Mouse (Mus musculus) spleen, postnatal 14 days (tissue): Measurements from ENCODE around the gene Nf2.

Experiments
- DNase-seq, 2 experiments: peaks; one replicate each; pipeline ENCODE4 v3.0.0; 2021 to 2022; ENCODE audit warnings: low spot score in 2 of 2

Gene Nf2

DNA sequence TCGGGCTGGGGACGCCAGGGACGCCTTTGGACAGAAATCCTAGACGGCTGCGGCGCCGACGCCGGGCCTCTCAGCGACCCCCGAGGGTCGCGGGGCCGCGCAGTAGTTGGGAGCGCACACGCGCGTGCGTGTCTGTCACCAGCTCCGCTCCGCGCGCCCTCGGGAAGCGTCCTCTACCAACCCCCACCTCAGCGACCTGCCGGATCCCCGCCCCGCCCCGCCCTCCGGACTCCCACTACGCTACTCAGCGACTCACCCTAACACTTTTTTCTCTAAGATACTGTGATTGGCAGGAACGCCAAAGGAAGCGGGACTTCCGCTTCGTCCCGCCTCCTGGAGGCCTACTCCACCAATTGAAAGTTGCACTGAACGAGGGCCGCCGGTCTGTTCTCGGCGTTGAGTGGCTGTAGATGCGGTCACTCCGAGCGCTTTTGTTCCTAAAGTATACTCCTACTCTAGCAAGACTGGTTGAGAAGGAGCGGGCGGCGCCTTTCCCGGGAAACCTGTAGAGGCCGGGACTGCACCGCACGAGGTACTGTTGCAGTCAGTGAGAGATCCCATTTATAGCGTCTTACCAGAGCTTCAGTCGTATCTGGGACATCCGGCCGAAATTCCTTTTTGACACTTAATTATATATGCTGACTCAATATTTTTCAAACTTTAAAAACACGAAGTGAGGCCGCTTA is at the start of gene Nf2:
TSS of gene Nf2 (minus strand) at position 279 of the 686 bp plus-strand sequence.
- DNase-seq: peak; percentile 91

DNA sequence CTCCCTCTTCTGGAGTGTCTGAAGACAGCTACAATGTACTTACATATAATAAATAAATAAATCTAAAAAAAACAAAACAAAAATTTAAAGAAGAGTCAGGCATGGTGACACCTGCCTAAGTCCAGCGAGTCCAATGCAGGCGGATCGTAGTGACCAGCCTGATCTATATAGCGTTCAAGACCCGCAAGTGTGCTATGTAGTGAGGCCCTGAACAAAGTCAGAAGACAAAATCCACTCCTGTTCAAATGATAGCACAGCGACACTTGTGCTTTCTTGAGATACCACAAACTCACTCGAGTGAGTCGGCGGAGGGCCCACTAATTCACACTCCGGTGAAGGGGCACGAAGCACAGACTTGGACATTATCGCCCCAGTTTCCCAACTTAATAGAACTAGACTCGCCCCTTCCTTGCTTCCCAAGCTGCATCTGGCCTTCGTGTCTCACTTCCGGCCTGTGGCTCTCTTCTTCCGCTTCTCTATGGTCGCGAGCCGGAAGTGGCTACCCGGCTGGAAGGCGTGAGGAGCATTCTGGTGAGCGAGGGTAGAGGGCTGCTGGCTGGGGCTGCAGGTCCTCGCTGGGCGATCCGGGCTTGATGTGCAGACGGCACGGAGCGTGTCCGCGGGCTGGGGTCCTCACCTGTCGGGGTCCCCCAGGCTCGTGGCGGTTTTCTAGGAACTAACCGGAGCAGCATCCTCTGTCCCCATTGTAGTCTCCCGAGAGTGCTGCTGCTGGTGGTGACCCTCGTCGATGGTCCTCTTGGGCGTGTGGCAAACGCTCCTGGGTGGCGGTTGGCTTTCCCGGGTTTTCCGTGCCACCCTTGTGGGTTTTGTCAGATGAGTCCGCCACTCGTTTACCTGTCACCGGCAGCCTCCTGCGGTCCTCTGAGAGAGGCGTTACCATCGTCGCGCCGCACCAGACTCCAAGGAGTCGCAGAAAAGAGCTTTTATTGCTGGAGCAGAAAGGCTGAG is 45.8 kb upstream of the Nf2 start, which contains the start of gene Thoc5:
TSS of gene Thoc5 (plus strand) at position 473 of the 969 bp plus-strand sequence.
- DNase-seq: peak; percentile 49 to 71

DNA sequence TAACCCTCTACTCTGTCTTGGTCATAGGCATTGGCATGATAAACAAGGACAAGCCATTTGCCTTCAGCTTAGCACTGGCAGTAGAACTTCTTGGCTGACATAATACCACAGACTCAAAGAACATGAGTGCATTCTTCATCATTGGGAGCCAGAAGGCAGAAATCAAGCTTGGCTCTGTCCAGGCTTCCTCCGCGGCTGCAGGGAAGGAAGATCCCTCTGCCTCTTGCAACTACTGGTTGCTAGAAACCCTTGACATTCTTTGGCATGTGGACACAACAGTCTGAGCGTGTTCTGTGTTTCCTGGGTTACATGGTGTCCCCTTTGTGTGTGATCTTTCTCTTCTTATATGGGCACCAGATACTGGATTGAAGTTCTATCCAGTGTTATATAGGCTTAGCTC is 37.7 kb upstream of the Nf2 start:
- no peak for DNase-seq

DNA sequence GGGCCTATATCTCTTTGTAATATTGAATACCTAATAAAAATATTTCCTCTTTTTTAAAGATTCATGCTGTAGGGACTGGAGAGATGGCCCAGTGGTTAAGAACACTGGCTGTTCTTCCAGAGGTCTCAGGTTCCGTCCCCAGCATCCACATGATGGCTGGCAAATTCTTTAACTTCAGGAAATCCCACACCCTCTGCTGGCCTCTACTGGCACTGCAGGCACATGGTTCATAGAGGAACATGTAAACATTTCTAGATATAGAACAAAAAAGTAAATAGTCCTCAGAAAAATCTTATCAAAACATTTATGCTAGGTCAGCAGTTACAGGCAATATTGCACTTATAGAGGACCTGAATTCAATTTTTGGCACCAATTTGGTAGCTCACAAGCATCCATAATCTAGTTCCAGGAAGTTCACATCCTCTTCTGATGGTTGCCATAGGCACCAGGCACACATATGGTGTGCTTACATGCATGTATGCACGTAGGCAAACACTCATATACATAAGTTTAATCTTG is 36.1 kb upstream of the Nf2 start:
- peak; percentile 28 to 61 for DNase-seq

DNA sequence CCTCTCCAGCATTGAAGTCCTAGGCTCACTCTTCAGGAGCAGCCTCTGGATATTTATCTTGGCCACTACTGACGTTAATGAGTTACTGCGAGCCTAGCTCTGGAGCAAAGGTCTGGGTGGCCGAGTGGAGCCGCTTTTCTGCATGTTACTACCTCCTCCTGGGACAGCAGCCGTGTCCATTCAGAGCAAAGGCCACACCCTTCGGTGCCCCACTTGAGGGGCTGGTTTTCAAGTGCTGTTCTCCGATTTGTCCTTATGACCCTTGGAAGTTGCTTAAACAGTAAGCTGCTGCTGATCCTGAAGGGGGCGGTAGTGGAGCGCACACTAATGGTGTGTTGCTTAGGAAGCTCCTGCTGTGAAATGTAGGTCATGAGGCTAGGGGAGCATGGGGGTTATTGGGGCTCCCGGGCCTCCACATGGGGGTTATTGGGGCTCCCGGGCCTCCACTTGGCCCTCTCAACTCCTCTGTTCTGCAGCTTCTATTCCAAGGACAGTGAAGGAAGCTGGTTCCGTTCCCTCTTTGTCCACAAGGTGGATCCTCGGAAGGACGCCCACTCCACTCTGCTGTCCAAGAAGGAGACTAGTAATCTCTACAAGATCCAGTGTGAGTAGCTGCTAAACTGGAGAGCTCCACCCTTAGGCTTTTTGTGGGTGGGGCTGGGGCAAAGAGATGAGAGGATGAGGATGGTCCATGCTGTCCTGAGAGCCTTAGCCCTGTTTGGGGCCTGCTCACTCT is 33.7 kb upstream of the Nf2 start:
- DNase-seq: no peak

DNA sequence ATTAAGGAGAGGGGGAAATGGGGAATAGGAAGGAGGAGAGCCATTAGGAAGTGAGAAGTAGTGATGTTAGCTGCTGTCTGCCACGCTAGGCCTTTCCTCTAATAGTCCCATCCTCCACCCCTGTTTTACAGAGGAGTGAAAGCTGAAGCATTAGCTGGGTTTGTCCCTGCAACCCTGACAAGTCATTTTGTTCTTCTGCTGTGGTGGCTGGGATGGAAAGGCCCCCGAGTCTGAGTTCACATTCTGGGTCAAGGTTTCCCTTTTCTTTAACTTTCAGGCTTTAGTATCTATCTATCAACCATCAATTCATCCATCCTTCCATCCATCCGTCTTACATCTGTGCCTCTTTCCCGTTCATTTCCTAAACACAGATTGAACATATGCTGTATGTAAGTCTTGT is 31.8 kb upstream of the Nf2 start:
- DNase-seq: no peak

DNA sequence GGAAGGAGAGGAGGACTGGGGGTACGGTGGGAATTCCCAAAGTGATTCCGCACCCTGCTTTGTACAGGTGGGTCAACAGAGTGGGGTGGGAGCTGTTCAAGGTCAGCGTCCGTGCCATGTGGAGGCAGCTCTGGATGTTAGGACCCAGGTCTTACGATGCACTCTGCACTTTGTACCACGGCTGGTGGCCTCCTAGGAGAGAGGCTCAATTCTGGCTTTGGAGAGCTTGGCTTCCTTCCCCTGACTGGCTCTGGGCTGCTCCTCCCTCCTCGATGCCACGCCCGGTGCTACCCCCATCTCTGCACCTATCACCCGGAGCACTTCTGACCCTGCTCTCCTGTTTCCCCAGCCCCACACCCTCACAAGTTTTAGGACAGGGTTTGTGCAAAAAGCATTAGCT is 25.2 kb upstream of the Nf2 start:
- no peak for DNase-seq

DNA sequence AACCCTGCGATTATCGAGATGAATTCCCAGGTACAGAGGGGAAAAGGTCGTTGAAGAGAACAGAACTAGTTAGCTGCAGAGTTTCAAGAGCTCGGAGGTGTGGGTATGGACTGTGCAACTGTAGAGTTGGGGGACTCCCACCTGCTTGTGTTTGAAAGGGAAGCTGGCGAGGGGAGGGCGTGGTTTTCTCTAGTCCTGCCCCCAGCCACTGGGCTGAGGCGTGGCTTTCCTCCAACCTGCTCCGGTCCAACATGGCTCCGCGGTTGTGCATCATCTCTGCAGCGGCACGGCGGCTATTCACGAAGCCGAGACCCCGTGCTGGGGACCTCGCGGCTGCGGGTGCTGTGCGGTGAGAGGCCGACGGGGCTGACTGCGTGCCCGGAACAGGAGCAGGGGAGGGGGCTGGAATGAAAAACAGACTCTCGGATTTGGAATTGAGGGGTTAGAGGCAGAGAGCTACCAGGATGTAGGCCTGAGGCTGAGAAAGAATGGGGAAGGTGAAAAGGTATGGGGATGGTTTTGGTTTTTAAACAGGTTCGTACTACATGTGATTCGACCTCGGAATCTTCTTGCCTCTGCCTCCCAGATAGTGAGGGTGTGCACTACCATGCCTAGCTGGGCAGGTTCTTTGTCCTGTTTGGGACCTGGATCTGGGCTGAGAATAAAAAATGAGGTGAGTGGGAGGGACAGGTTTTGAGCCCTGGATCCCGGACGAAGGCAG is 24.6 kb upstream of the Nf2 start, which contains the start of gene Nipsnap1:
TSS of gene Nipsnap1 (plus strand) at position 197 of the 721 bp plus-strand sequence.
- DNase-seq: peak; percentile 58 to 75

DNA sequence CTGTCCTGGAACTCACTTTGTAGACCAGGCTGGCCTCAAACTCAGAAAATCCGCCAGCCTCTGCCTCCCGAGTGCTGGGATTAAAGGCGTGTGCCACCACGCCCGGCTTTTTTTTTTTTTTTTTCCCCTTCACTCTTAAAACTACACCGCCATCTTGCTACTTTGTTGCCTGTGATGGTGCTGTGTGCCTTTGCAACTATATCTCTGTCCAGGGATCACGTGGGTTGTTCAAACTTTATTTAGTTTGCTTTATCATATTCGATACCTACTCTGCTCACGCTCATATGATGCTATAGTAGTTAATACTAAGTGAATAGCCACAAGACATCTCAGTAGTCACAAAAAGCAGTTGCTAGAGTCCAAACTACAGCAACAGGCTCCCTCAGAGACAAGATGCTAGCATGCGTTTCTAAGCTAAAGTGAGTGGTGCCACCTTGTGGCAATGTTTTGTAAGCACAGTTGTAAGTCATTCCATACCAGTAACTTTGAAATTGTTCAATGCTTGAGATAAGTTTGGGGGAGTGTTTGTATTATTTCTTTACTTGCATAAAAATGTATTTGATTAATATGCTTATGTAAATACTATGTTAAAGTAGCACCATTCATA is 16.4 kb upstream of the Nf2 start:
- DNase-seq: peak; percentile 31 to 61

DNA sequence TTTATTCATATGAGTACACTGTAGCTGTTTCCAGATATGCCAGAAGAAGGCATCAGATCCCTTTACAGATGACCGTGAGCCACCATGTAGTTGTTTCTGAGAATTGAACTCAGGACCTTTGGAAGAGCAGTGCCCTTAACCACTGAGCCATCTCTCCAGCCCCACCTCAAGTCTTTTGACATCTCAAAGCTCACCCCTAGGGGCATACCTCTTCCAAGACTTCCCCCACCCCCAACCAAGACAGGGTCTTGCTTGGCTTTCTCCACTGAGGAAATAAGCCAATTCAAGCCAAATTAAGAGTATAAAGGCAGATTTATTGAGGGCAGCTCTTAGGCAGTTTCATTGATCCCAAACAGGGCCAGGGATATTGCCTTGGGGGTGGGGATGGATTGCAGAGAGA is 13.4 kb upstream of the Nf2 start:
- no peak for DNase-seq

DNA sequence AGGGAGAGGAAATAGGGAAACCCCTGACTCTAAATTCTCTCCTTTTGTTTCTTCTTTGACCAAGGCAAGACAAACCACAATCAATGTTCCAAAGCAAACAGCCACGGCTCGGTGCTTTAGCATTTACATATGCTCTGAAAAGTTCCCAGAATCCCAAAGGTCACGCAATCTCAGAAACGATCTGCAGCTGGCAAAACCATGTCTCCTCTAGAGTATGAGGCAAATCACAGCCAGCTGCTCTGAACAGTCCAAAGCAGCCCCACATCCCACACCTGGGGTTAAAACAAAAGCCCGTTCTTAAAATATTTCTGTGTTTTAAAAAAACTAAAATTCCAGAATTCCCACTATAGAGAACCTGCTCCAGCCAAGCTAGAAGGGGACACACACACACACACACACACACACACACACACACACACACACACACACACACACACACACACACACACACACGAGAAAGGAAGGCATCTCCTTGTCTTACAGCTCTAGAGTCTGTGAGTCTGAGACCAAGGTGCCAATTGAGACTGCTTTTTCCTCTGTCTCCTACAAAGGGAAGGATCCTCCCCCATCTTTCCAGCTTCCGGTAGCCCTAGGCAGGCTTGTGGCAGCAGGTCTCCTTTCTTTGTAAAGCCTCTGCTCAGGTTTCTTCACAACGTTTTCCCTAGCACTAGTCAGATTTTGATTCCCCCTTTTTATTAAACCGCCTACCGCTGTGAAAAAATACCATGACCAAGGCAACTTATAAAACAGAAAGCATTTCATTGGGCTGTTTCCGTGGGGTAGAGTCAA is 12.7 kb upstream of the Nf2 start:
- no peak for DNase-seq

DNA sequence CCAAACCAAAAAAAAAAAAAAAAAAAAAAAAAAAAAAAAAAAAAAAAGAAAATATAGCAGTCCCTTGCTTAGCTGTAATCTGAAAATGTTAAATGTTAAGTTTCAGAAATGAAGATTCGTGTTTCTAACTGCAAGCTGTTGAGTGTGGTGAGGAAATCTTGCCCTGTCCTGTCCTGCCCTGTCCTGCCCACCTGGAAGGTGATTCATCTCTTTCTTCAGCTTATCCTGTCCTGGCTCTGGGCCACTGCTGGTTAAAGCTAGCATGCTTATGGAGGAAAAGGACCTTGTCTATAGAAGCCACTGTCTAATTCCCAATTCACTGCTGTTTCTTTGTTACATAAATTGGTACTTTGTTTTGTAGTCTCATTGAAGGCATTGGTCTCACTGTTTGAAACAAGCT is 11.7 kb upstream of the Nf2 start:
- no peak for DNase-seq

DNA sequence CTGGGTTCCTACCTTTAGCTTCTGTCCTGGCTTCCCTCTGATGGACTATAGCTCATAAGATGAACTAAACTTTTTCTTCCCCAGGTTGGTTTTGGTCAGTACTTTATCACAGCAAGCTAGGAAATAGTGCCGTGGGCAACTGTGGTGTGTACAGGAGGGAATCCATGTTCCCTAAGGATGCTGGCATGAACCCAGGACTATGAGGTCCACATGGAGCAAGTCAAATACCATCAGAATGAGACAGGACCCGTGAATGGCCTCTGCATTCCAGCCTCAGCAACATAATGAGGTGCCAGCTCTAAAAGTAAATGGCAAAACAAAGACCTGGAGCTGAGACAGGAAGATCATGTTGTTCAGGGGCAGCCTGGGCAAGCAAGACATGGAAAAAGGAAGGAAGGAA is 9.1 kb upstream of the Nf2 start:
- DNase-seq: no peak

DNA sequence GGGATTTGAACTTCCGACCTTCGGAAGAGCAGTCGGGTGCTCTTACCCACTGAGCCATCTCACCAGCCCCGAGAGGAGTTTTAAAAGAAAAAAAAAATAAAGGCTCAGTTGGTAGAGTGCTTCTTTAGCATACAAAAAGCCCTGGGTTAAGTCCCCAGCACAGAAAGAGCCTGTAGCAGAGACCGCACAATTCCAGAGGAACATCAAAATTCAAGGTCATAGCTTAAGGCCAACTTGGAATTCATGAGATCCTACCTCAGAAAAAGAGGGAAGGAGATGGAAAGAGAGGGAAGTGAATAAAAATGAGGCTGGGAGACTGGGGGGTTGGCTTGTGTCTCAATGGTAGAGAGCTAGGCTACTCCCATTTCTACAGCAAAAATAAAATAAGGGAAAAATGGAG is 4.8 kb upstream of the Nf2 start:
- DNase-seq: no peak

DNA sequence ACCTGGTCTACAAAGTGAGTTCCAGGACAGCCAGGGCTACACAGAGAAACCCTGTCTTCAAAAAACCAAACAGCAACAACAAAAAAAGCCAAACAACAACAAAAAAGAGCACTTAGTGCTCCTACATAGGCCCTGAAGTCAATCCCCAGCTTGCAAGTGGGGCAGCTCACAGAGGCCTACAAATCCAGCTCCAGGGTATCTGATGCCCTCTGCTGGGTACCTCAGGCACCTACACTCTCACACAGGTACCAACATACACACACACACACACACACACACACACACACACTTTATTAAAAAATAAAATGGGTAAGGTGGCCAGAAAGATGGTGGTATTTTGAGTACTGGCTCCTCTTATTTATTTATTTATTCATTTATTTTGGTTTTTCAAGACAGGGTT is 3.7 kb upstream of the Nf2 start:
- DNase-seq: no peak

DNA sequence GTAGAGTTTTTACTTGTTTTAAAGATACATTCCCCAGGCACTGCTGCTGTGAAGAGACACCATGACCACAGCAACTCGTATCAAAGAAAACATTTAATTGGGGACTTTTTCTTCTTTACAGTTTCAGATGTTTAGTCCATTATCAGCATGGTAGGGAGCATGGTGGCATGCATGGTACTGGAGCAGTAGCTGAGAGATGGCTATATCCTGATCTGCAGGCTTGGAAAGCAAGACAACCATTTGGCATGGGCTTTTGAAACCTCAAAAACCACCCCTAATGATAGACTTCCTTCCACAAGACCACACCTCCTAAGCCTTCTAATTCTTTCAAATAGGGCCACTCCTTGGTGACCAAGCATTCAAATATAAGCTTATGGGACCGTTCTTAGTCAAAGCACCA is 1.1 kb upstream of the Nf2 start:
- DNase-seq: no peak

DNA sequence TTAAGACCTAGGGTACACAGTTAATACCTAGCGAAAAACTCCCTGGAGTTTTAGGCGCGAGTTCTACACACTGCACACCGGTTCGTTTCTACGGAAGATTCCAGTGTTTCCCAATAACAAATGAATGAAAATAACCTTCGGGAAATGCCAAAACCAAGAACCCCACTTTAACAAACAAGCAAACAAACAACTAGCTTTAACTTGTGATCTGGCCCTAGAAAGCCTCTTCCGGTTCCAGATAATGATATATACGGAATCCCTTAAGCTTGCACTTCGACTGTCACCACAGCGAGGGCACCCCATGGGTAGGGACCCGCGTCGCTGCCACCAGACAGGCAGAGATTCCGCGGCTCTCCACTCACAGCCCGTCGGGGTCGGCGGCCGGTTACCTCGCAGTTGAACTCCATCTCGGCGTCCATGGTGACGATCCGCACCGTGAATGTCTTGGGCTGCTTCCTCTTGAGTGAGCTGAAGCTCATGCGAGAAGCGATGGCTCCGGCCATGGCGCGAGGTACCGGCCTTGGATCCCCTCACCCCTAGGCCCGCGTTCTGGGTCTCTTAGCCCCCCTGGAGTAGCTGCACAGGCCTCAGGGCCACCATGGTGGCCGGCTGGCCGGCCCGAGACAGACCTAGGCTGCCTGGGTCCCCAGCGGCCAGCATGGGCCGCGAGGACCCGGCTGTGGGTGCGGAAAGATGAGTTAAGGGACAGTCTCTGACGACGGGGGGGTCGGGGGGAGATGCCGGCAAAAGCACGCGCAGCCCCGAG is 670 bp downstream of the Nf2 start:
- DNase-seq: peak; percentile 26 to 46

DNA sequence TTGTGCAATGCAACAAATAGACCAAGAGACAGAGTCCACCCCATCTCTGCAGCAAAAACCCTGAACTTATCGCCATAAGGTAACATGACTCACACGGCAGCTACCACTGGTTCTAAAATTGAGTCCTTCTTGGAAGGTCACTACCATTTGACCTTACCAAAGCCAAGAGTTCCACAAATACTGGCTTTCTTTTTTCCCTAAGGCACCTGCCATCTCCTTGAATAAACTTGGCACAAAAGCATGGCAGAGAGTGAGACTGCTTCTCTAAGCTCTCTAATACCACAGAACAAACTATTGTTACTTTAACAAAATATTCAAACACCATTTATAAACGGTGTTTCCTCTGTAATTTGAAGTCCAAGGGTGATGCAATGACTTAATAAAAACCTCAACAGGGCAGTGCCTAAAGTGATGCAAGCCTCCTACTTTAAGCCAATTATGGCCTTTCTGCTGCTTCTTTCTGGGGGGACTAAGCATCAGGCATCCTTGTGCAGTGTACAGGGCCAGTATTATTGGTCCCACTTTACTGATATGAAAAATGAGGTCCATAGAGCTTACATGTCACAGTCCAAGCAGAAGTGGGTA is 8.3 kb downstream of the Nf2 start:
- DNase-seq: no peak

DNA sequence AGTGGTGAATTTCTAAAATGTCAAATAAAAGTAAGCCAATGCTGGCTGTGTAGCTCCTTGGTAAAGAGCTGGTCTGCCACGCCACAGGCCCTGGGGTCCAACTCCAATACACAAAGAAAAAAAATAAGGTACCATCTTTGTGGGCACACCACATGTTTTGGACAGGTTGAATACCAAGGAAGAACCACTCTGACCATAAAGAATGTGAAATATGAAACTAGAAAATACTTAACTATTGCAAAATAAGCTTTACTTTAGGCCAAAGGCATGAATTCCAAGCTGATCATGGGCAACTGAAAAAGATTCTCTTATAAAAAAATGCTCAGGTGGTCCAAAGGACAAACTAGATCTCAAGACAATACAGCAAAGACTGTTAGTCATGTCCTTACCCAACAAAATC is 11.1 kb downstream of the Nf2 start:
- DNase-seq: no peak
